Mouse (Mus musculus) cerebellum, adult 2 months (tissue): ENCODE measurements around the gene Eif4a2. TPM values are rescaled to one million over a fixed set of nuclear protein-coding genes. Genes with fewer than 3 reads are reported as not detected.

Source experiments
- DNase-seq, 2 experiments: peaks; one replicate each; pipeline ENCODE4 v3.0.0; 2021
- H3K27ac ChIP-seq: fragments of 200-500 bp; 2 replicates; pipeline ENCODE4 v1.5.1; 2012; ENCODE audit warnings: low read length, control low read depth, inconsistent platforms; ENCODE audit not compliant: insufficient read depth
- H3K27me3 ChIP-seq: fragments of 200-500 bp; 2 replicates; pipeline ENCODE4 v1.6.1; 2012; ENCODE audit warnings: inconsistent platforms, mild to moderate bottlenecking, low read length, moderate library complexity; ENCODE audit not compliant: control insufficient read depth, insufficient read depth
- H3K4me1 ChIP-seq: fragments of 200-500 bp; 2 replicates; pipeline ENCODE4 v1.6.1; 2011; ENCODE audit warnings: low read length; ENCODE audit not compliant: control insufficient read depth, insufficient read depth
- H3K4me3 ChIP-seq: fragments of 200-500 bp; replicated peaks from 2 replicates; pipeline ENCODE3; 2011; ENCODE audit warnings: mild to moderate bottlenecking, low read depth, low read length, control low read depth; ENCODE audit not compliant: insufficient read depth
- CTCF ChIP-seq: fragments of 200-500 bp; IDR thresholded peaks from 2 replicates; pipeline ENCODE4 v1.5.1; 2011; ENCODE audit warnings: low read depth, mild to moderate bottlenecking, control low read depth, low read length, moderate library complexity, borderline replicate concordance; ENCODE audit not compliant: insufficient read depth
- POLR2A ChIP-seq: fragments of 200-500 bp; IDR thresholded peaks from 2 replicates; pipeline ENCODE4 v1.6.1; 2011; ENCODE audit warnings: low read length, control low read depth, borderline replicate concordance; ENCODE audit not compliant: insufficient read depth
- WGBS: fragments of 180-500 bp; shearing (Covaris S2); methylation state at CpG from one replicate; pipeline ENCODE4 v1.1.7; 2018; 5-methylcytosine and 5-hydroxymethylcytosine counted together
- polyA plus RNA-seq: library from polyadenylated mRNA; depleted of rRNA; stranded (reverse); fragments of >200 nt; gene quantifications from 2 replicates; pipeline ENCODE4 v1.2.3, GENCODE M21; 2012

Eif4a2 gene
- polyA plus RNA-seq, 1 experiment = 742 TPM

DNA sequence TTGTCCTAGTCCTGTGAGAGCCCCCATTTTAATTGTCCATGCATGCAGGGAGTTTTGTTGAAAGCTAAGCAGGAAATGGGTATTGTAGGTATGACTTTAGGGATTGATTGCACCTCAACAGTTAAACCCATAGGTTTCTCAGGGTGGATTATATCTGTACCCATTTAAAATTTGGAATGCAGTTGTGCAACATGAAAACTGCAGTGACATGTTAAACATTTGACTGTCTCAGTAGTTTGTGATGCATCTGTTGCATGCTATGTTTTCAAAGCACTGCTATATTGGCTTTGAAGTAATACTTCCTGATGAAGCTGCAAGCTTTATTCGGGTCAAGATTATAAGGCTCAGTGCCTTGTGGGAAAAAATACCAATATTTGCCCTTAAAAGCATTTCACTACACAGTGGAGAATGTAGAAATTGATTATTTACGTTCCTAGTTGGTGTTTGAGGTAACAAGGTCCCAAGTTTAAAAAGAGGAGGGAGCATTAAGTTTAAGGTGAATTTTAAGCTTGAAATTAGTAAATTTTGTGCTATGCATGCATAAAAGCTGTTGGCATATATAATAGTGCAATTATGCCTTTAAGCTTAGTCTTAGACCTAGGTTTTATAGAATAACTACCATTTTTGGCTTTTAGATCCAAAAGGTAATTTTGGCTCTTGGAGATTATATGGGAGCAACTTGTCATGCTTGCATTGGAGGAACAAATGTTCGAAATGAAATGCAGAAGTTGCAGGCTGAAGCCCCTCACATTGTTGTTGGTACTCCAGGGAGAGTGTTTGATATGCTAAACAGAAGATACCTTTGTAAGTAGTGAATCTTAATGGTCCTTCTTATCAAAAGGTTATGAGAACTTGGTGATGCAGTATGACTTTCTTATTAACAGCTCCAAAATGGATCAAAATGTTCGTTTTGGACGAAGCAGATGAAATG is 2.4 kb downstream of the Eif4a2 start:
- TF ChIP-seq POLR2A (no peak), CTCF (no peak)
- no peak overlapping the region for H3K27ac ChIP-seq
- no peaks in the 10 kb centered on the region; the same call in 1 of the 2 replicates for H3K4me1 ChIP-seq
- no peak for DNase-seq
- H3K4me3 ChIP-seq = peak overlapping the region; percentile 93
- no peaks in the 10 kb centered on the region for H3K27me3 ChIP-seq
- WGBS = 35% methylated on average over 5 of the region's 5 CpGs

DNA sequence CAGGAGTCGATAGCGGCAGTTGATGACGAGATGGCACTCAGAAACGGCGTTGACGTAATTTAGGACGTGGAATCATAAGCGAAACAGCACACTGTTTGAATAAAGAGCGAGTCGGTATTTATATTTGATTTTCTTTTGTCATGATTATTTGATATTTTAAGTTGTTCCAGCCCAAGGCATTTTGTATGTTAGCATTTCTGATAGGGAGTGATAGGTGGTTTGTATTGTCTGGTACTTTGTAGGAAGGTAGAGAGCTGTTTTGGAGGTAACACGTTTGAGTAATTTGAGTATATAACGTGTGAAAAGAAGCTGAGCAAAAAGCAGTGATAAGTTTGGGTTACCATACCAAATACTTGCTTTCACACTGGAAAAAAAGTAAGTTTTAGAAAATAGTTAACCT is 5.1 kb downstream of the Eif4a2 start:
- no peak for DNase-seq
- TF ChIP-seq POLR2A (no peak), CTCF (no peak)
- no peaks in the 10 kb centered on the region; the same call in 1 of the 2 replicates for H3K4me1 ChIP-seq
- no peak overlapping the region for H3K4me3 ChIP-seq
- no peak overlapping the region for H3K27ac ChIP-seq
- no peaks in the 10 kb centered on the region for H3K27me3 ChIP-seq
- WGBS = 74% methylated on average over 12 of the region's 12 CpGs

DNA sequence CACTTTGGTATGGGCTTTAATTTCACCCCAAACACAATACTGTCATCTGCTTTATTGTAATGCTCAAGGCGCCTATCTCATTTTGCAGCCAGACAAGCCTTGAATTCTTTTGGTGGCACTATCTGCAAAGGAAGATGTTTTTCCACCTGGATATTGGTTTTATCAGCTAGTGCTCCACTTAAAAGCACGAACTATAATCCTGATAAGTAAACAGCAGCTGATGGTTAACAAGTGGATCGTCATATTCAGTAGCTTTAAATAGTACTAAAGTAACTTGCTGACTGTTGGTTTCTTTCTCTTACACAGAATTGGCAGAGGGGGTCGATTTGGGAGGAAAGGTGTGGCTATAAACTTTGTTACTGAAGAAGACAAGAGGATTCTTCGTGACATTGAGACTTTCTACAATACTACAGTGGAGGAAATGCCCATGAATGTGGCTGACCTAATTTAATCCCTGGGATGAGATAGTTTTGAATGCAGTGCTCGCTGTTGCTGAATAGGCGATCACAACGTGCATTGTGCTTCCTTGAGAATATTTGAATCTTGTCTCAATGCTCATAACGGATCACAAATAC is 5.7 kb downstream of the Eif4a2 start:
- TF ChIP-seq CTCF = no peak
- no peak for TF ChIP-seq POLR2A
- WGBS = 40% methylated on average over 9 of the region's 9 CpGs
- no peak overlapping the region for H3K27ac ChIP-seq
- H3K4me1 ChIP-seq = no peaks in the 10 kb centered on the region; the same call in 1 of the 2 replicates
- H3K27me3 ChIP-seq = no peaks in the 10 kb centered on the region
- DNase-seq = no peak
- no peak overlapping the region for H3K4me3 ChIP-seq

DNA sequence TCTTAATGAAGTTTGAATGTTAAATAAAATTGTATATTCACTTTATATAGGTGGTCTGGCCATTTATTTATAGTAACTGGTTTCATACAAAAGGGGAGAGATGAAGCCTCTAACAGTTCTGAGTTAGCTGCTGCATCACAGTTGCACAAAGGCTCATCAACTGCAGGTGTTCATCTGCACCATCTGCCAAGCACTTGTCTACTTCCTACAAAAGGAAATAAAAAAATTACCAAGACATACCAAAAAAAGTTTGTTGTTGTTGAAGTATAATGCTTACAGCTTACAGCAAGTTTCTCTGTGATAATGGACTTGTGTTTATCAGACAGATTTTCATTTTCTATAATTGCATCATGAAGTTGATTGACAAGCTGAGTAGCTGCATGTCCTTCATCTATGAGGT is 6.7 kb downstream of the Eif4a2 start:
- no peak for DNase-seq
- no peak for TF ChIP-seq POLR2A
- TF ChIP-seq CTCF = no peak
- Histone ChIP-seq H3K4me1 (no peaks in the 10 kb centered on the region; the same call in 1 of the 2 replicates), H3K27ac (no peak overlapping the region), H3K4me3 (no peak overlapping the region), H3K27me3 (no peaks in the 10 kb centered on the region)

DNA sequence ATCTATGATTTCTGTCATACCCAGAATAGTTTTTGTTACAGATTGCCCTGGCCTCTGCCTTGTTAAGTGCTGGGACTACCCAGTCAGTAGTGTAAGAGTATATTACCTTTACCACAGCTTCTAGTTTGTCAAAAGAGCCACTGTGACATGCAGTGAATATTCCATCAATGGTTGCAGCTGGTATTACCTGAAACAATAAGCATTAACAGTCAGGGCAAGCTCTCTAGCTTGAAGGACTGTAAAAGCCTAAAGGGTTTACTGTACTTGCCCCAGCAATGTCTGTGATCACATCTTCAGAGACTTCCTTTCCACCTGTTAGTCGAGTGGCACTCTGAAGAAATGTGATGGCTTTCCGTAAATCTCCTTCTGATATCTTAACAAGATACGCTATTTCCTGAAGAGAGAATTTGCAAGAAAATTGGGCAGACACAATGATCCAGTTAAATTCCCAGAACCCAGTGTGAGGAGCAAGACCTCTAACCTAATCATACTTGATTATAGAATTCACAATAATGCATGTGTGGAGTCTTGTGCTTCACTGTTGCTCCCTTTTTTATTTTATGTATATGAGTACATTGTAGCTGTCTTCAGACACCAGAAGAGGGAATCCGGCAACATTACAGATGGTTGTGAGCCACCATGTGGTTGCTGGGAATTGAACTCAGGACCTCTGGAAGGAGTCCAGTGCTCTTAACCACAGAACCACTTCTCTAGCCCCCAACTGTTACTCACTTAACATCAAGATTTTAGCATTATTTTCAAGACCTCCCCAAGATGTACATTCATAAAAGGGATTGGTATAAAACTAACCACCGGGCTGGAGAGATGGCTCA is 7.3 kb downstream of the Eif4a2 start:
- no peak overlapping the region for H3K27ac ChIP-seq
- H3K4me3 ChIP-seq = no peak overlapping the region
- DNase-seq = no peak
- no peaks in the 10 kb centered on the region for H3K27me3 ChIP-seq
- 56% methylated on average over 5 of the region's 5 CpGs for WGBS
- TF ChIP-seq POLR2A = no peak
- no peak for TF ChIP-seq CTCF
- no peaks in the 10 kb centered on the region; the same call in 1 of the 2 replicates for H3K4me1 ChIP-seq

DNA sequence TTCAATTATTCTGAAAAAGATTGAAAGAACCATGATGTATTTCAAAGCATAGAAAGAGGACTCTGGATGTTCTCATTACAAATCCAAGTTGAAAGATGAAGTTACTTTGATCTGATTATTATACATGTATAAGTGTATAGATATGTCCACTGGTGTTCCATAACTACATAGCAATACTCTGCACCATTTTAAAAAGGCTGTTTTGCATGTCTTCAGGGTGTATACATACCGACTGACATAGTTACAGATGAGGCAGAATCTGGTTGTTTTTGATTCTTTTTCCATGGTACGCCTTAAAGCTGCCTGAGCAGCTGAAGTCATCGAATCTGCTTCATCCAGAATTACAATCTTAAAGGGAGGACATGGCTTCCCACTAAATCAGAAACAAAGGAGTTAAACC is 8.2 kb downstream of the Eif4a2 start:
- 80% methylated on average over 3 of the region's 3 CpGs for WGBS
- no peak for DNase-seq
- no peaks in the 10 kb centered on the region for H3K27me3 ChIP-seq
- H3K4me1 ChIP-seq = no peaks in the 10 kb centered on the region; the same call in 1 of the 2 replicates
- H3K27ac ChIP-seq = no peak overlapping the region
- no peak overlapping the region for H3K4me3 ChIP-seq
- TF ChIP-seq POLR2A (no peak), CTCF (no peak)

DNA sequence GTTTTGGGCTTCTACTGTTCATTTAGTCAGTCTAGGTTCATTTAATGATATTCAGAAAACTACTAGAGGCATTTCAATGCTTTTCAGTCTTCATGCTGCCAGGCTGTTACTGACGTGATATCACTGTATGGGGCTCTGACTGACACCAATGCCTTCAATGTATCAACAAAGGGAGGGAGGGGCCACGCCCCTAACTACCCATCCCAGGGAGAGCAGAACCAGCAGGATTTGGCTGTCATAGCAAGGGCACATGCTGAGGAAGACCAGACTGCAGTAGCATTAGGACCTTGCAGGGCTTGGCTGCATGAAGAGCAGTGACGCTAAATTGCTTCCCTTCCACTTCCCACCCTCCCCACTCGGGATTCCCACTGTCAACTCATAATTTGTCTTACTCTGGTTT is 9.9 kb downstream of the Eif4a2 start:
- Histone ChIP-seq H3K4me3 (no peak overlapping the region), H3K27ac (no peak overlapping the region), H3K4me1 (no peaks in the 10 kb centered on the region; the same call in 1 of the 2 replicates), H3K27me3 (no peaks in the 10 kb centered on the region)
- TF ChIP-seq POLR2A (no peak), CTCF (no peak)
- no peak for DNase-seq
- WGBS = 27% methylated on average over 4 of the region's 4 CpGs

DNA sequence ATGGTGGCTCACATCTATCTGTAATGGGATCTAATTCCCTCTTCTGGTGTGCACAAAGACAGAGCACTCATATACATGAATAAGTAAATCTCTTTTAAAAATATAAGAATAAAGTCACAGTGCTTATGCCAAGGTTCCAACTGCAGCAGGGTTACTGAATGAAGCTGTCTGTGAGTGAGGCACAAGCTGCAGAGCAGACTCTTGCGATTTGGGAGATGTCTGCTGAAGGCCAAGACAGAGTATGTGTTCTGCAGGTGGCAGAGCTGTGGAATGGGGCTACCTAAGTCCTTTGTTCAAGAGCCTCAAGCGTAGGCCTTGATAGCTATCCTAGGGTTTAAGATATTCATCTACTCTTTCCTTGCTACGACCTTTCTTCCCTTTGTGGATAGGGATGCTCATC is 15.2 kb downstream of the Eif4a2 start:
- TF ChIP-seq CTCF (no peak), POLR2A (no peak)
- DNase-seq = no peak
- 90% methylated on average over 3 of the region's 3 CpGs for WGBS
- H3K4me1 ChIP-seq = no peaks in the 10 kb centered on the region
- no peak overlapping the region for H3K4me3 ChIP-seq
- H3K27me3 ChIP-seq = no peaks in the 10 kb centered on the region
- H3K27ac ChIP-seq = no peak overlapping the region
